Comparison of ENCODE assay signal across 17 mouse cellular contexts in genomic region chr8:30960486-30960885, GRCm38 (mm10).
"Had no signal": no experiment of that assay in that cellular context is flagged by ENCODE, and none has a peak within 500 bp of the region (broad histone marks: within the 10 kb centered on the region; RNA-seq: fewer than 3 reads in every experiment).

No protein-coding gene starts in this region.

- H3K9ac ChIP-seq: lung, embryonic 15.5 days; midbrain, embryonic 13.5 days; midbrain, embryonic 15.5 days; neural tube, embryonic 12.5 days; stomach, embryonic 15.5 days had no signal

- H3K9me3 ChIP-seq: lung, embryonic 15.5 days; megakaryocyte, embryonic 14.5 days; midbrain, embryonic 13.5 days; midbrain, embryonic 15.5 days; neural tube, embryonic 12.5 days; stomach, embryonic 15.5 days had no signal

- H3K4me1 ChIP-seq: lung, embryonic 15.5 days; megakaryocyte, embryonic 14.5 days; neural tube, embryonic 12.5 days; stomach, embryonic 15.5 days had no signal

- H3K27me3 ChIP-seq: lung, embryonic 15.5 days; megakaryocyte, embryonic 14.5 days; midbrain, embryonic 13.5 days; midbrain, embryonic 15.5 days; neural tube, embryonic 12.5 days; stomach, embryonic 15.5 days had no signal

- H3K4me3 ChIP-seq: lung, embryonic 15.5 days; megakaryocyte, embryonic 14.5 days; midbrain, embryonic 13.5 days; midbrain, embryonic 15.5 days; neural tube, embryonic 12.5 days; stomach, embryonic 15.5 days had no signal

- ATAC-seq: lung, postnatal 0 days; midbrain, embryonic 13.5 days; midbrain, embryonic 15.5 days had no signal

- DNase-seq: lung, adult 2 months; lung, postnatal 14 days; lung, postnatal 36 days; right cerebral cortex, postnatal 14 days; thymus, adult 2 months; thymus, postnatal 25 days; thymus, postnatal 4 days had no signal

- H3K27ac ChIP-seq: lung, embryonic 15.5 days; macrophage; midbrain, embryonic 13.5 days; midbrain, embryonic 15.5 days; neural tube, embryonic 12.5 days; stomach, embryonic 15.5 days; stomach, postnatal 0 days had no signal

- H3K4me2 ChIP-seq: lung, embryonic 15.5 days; midbrain, embryonic 11.5 days; midbrain, embryonic 13.5 days; midbrain, embryonic 15.5 days; neural tube, embryonic 12.5 days; stomach, embryonic 15.5 days had no signal

- H3K36me3 ChIP-seq: lung, embryonic 15.5 days; midbrain, embryonic 13.5 days; midbrain, embryonic 15.5 days; neural tube, embryonic 12.5 days; stomach, embryonic 15.5 days had no signal
